Mouse (Mus musculus): ENCODE measurements around the gene Cfp. TPM values are rescaled to one million over a fixed set of nuclear protein-coding genes. Genes with fewer than 3 reads are reported as not detected.

Gene Cfp
- polyA plus RNA-seq, 1 experiment from 2014 or later: 5.4 TPM

DNA sequence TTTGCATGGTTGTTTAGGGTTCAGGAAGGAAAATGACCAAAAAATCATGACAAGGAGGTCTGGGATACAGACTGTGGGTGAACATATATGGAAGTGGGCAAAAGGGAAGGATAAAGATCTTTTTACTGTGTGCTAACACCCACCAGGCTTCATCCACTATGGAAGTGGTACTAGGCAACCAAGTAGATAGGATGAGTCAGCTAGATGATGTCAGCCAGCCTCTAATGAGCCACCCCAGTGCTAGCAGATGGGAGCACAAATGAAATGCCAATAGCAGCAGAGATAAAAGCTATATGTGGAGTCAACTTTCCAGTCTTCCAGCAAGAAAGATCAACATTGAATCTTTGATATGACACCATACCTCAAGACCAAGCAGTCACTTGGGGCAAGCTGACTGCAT is 16.3 kb downstream of the Cfp start:
- Histone ChIP-seq H3K9me3 (replicated peaks; ENCODE audit: low read length) (no peaks in the 10 kb centered on the region), H3K27me3 (ENCODE audit: insufficient read depth, low read length) (no peaks in the 10 kb centered on the region), H3K4me2 (ENCODE audit: low read length) (no peak overlapping the region)

DNA sequence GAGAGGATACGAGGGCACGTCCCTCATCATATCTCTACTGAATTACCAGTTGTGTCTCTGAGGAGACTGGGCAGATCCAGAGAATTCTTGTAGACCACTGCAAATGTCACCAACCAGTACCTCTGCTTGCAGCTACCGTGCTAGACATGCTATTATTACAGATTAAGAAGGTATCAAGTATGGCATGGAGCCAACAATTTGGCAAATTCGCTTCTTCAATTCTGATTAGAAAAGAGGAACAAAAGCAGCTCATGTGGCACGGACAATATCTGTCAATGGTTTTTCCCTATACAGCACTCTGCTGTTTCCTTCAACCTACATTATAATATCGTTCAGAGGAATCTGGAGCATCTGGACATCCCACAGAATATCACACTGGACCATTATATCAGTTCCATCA is 17.6 kb downstream of the Cfp start:
- no peaks in the 10 kb centered on the region for H3K9me3 ChIP-seq (replicated peaks; ENCODE audit: low read length)
- no peaks in the 10 kb centered on the region for H3K27me3 ChIP-seq (ENCODE audit: insufficient read depth, low read length)
- H3K9ac ChIP-seq (ENCODE audit: low read depth, low read length): no peak overlapping the region
- no peak overlapping the region for H3K4me2 ChIP-seq (ENCODE audit: low read length)
- H3K36me3 ChIP-seq (ENCODE audit: insufficient read depth, low read length): no peaks in the 10 kb centered on the region
- DNase-seq (ENCODE audit: low spot score) (no peak), ATAC-seq (replicated peaks; ENCODE audit: low FRiP score, low read depth) (no peak)
- 85% methylated on average over 6 of the region's 6 CpGs for WGBS
- no peaks in the 10 kb centered on the region for H3K4me1 ChIP-seq (replicated peaks; ENCODE audit: insufficient read depth, low read length)
- no peak overlapping the region for H3K4me3 ChIP-seq (replicated peaks; ENCODE audit: low read depth, low read length)
- H3K27ac ChIP-seq: no peak overlapping the region
- TF ChIP-seq CTCF (IDR thresholded peaks at IDR 0.05; ENCODE audit: low read depth): no peak

More for the DNA sequence above, 16.3 kb downstream of the Cfp start:
- no peak for TF ChIP-seq CTCF (IDR thresholded peaks at IDR 0.05; ENCODE audit: low read depth)
- no peak for DNase-seq (ENCODE audit: low spot score)
- ATAC-seq (replicated peaks; ENCODE audit: low FRiP score, low read depth): no peak
- H3K27ac ChIP-seq: no peak overlapping the region
- no peak overlapping the region for H3K4me3 ChIP-seq (replicated peaks; ENCODE audit: low read depth, low read length)
- H3K9ac ChIP-seq (ENCODE audit: low read depth, low read length): no peak overlapping the region
- no peaks in the 10 kb centered on the region for H3K36me3 ChIP-seq (ENCODE audit: insufficient read depth, low read length)
- no peaks in the 10 kb centered on the region for H3K4me1 ChIP-seq (replicated peaks; ENCODE audit: insufficient read depth, low read length)

DNA sequence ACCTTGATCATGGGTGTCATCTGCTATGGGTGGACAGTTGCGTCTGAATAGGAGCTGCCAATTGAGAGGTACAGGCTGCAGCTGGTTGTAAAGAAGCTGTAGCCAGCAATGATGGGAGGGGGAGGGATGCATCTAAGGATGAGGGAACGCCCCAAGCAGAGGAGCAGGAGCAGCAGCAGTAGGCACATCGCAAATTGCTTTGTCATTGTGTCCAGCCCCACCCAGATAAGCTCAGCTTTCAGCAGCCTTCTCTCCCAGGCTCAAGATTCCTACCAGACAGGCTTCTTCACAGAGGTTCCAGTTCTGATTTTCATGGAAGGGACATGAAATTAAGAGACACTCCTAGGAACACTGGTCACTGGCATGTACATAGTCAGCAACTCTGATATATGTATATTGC is 21.3 kb downstream of the Cfp start:
- DNase-seq (ENCODE audit: low spot score): no peak
- H3K4me2 ChIP-seq (ENCODE audit: low read length): no peak overlapping the region
- no peak for TF ChIP-seq CTCF (IDR thresholded peaks at IDR 0.05; ENCODE audit: low read depth)
- WGBS: 30% methylated on average over 3 of the region's 3 CpGs
- no peaks in the 10 kb centered on the region for H3K4me1 ChIP-seq (replicated peaks; ENCODE audit: insufficient read depth, low read length)
- no peak overlapping the region for H3K4me3 ChIP-seq (replicated peaks; ENCODE audit: low read depth, low read length)
- H3K36me3 ChIP-seq (ENCODE audit: insufficient read depth, low read length): no peaks in the 10 kb centered on the region
- H3K9ac ChIP-seq (ENCODE audit: low read depth, low read length): no peak overlapping the region
- H3K9me3 ChIP-seq (replicated peaks; ENCODE audit: low read length): no peaks in the 10 kb centered on the region
- H3K27ac ChIP-seq: no peak overlapping the region
- ATAC-seq (replicated peaks; ENCODE audit: low FRiP score, low read depth): no peak
- H3K27me3 ChIP-seq (ENCODE audit: insufficient read depth, low read length): no peaks in the 10 kb centered on the region

Other genes with a start within 250 kb of the Cfp start
- 78.9 and 81.6 TPM in 2 replicates for gene Cdk16, start 243.6 kb downstream of the Cfp start, polyA plus RNA-seq (2015; fragmentation: Nextera tagmentation; extraction: Ambion mirVana)
- gene Usp11, start 227.6 kb downstream of the Cfp start, polyA plus RNA-seq (2015; fragmentation: Nextera tagmentation; extraction: Ambion mirVana): 16.3 and 16.4 TPM in 2 replicates
- gene Araf, start 133.7 kb downstream of the Cfp start, polyA plus RNA-seq (2015; fragmentation: Nextera tagmentation; extraction: Ambion mirVana): 86.6 and 88.3 TPM in 2 replicates
- 17.2 TPM in 2 replicates for gene Timp1, start 61.4 kb downstream of the Cfp start, polyA plus RNA-seq (2015; fragmentation: Nextera tagmentation; extraction: Ambion mirVana)
- 0.11 and 0.16 TPM in 2 replicates for gene Syn1, start 10.6 kb downstream of the Cfp start, polyA plus RNA-seq (2015; fragmentation: Nextera tagmentation; extraction: Ambion mirVana)
- gene Elk1, start 19.1 kb upstream of the Cfp start, polyA plus RNA-seq (2015; fragmentation: Nextera tagmentation; extraction: Ambion mirVana): 10.1 TPM in 2 replicates
- 79.2 and 85.4 TPM in 2 replicates for gene Uxt, start 30.5 kb upstream of the Cfp start, polyA plus RNA-seq (2015; fragmentation: Nextera tagmentation; extraction: Ambion mirVana)
- 5.1 and 5.4 TPM in 2 replicates for gene Zfp182, start 130.8 kb upstream of the Cfp start, polyA plus RNA-seq (2015; fragmentation: Nextera tagmentation; extraction: Ambion mirVana)
- not detected in 2 replicates for gene Spaca5, start 136.9 kb upstream of the Cfp start, polyA plus RNA-seq (2015; fragmentation: Nextera tagmentation; extraction: Ambion mirVana)
- 0.96 and 1.3 TPM in 2 replicates for gene Zfp300, start 158.0 kb upstream of the Cfp start, polyA plus RNA-seq (2015; fragmentation: Nextera tagmentation; extraction: Ambion mirVana)
- not detected in 2 replicates for gene Ssxa1, start 184.3 kb upstream of the Cfp start, polyA plus RNA-seq (2015; fragmentation: Nextera tagmentation; extraction: Ambion mirVana)
- gene Gm21876, start 244.1 kb upstream of the Cfp start, polyA plus RNA-seq (2015; fragmentation: Nextera tagmentation; extraction: Ambion mirVana): not detected in 2 replicates